Mouse (Mus musculus): Measurements from ENCODE around the gene Dek. TPM values are rescaled to one million over a fixed set of nuclear protein-coding genes. Genes with fewer than 3 reads are reported as not detected.
A peak's percentile ranks its signal among the peaks of the same experiment; 100 is the strongest.

Gene Dek
- 340 and 346 TPM in 2 replicates for polyA plus RNA-seq (2016; fragmentation: Nextera tagmentation; extraction: Ambion mirVana)

DNA sequence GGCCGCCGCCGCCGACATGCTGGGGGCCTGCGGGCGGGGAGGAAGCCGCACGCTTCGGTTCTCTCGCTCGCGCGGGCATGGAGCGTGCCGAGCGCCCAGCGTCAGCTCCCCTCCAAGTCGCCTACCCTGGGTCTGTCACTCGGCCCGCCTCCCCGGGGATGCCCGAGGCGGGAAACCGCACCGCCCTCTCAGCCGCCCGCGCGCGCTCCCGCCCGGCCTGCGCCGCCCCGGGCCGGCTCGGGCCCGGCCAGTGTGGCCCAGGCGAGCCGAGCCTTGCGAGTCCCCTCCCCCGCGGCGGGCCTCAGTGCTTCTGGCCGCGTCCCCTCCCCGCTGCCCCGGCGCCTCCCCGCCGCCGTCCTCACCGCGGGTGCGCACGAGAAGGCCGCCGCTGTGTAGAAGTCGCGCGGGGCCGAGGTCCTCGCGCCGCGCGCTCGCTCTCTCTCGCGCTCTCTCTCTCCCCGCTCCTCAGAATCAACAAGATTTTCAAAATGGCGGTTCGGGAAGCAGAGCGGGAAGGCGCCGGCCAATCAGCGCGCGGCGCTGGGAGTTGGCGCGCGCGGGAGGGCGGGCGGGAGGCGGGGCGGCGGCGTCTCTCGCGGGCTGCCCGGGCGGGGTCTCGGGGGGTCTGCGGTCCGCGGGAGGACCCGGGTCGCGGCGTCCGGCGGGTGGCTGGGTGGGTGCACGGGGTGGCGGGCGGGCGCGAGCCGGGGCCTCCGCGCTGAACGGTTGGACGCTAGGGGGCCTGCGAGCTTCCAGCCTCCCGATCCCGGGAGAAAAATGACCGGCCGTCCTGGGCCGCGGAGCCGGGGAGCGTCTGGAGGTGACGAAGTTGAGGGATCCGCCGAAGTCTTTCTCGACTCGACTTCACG is at the start of gene Dek:
Gene Dek, minus strand, starts transcription at position 491 of the 869 bp plus-strand sequence.
- under 1% methylated on average over 127 of the region's 129 CpGs for WGBS
- Histone ChIP-seq H3K4me1 (peaks cover 25% of the 10 kb centered on the region), H3K27ac (replicated peaks) (peak within 1 kb of the TSS; percentile 100), H3K36me3 (replicated peaks) (peaks cover 32% of the 10 kb centered on the region), H3K27me3 (replicated peaks; ENCODE audit: low read depth, poor library complexity, severe bottlenecking) (no peaks in the 10 kb centered on the region), H3K9me3 (no peaks in the 10 kb centered on the region), H3K4me3 (peak within 1 kb of the TSS; percentile 99)
- DNase-seq (ENCODE audit: low spot score) = peak; percentile 95

DNA sequence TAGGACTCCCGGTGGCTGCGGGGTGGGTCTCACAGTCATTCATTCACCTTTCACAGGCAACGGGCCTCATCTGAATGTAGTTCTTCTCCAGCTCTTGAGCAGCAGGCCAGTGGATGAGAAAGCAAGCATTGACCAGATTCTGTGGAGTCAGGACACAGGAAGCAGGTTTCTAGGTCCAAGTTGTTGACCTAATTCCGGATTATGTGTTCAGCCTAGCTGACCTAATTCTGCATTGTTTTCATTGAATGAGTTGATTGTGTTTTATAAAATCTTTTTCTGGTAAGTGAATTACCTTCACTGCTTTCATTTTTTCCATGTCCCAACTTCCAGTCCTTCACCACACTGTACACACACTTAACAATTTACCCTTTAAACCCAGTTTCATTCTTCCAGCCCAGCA is 48.9 kb upstream of the Dek start:
- Histone ChIP-seq H3K9me3 (no peaks in the 10 kb centered on the region), H3K27ac (replicated peaks) (no peak overlapping the region), H3K4me3 (no peak overlapping the region), H3K4me1 (peaks cover 32% of the 10 kb centered on the region), H3K36me3 (replicated peaks) (no peaks in the 10 kb centered on the region), H3K27me3 (replicated peaks; ENCODE audit: low read depth, poor library complexity, severe bottlenecking) (no peaks in the 10 kb centered on the region)
- no peak for DNase-seq (ENCODE audit: low spot score)
- WGBS = 77% methylated on average over 4 of the region's 4 CpGs

DNA sequence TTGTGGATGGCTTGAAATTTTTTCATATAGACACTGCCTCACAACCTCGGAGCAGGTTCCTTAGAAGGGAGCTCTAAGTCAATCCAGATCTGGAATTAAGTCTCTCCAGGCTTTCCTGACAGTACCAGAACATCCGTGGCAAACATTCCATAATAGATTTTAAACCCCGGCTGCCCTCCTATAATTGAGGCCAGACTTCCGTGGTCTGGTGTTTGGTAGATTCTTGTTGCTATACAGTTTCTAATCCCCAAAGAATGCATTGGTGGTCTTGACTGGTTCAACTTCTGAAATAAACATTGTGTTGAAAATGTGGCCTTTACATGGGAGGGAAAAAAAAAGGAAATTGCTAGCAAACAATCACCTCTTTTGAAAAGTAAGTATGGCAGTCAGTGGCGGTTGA is 47.2 kb upstream of the Dek start:
- WGBS = 48% methylated on average over 5 of the region's 5 CpGs
- Histone ChIP-seq H3K36me3 (replicated peaks) (no peaks in the 10 kb centered on the region), H3K4me1 (peaks cover 38% of the 10 kb centered on the region), H3K9me3 (no peaks in the 10 kb centered on the region), H3K27me3 (replicated peaks; ENCODE audit: low read depth, poor library complexity, severe bottlenecking) (no peaks in the 10 kb centered on the region), H3K27ac (replicated peaks) (no peak overlapping the region), H3K4me3 (no peak overlapping the region)
- peak; percentile 41 for DNase-seq (ENCODE audit: low spot score)

DNA sequence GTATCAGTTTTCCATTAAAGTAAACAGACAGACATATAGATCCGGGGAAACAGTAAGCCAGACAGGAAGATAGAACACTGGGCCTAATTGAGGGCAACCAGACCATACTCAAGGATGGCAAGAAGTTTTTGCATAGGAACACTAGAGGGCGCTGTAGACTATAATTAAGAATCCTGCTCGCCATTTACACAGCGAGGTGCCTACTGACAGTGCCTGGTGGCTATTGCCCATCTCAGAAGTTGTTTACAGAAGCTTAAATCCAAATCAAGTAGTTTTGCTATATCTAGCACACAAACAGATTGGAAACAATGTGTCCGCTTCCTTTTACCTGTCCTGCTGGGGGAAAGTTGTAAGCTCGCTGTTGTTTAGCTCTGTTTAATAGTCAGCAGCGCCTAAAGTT is 46.4 kb upstream of the Dek start:
- peaks cover 42% of the 10 kb centered on the region for H3K4me1 ChIP-seq

DNA sequence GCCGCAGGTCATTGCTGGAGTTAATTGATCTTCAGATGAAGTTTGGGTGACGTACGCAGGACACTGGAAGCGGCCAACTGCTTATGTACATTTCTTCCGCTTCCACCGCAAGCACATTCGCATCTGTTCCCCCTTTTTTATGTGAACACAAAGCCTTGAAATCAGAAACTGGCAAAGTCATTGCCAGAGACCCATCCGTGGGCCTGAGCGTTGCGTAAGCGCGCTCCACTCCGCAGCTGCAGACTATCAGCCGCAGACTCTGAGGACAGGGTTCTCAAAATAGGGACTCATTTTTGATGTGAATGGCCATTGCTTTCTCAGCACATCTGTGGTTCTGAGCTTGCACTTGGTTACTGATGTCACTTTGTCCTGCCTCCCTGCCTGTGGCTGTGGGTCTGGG is 45.1 kb upstream of the Dek start:
- Histone ChIP-seq H3K4me3 (no peak overlapping the region), H3K36me3 (replicated peaks) (no peaks in the 10 kb centered on the region), H3K27me3 (replicated peaks; ENCODE audit: low read depth, poor library complexity, severe bottlenecking) (no peaks in the 10 kb centered on the region), H3K27ac (replicated peaks) (no peak overlapping the region), H3K9me3 (no peaks in the 10 kb centered on the region), H3K4me1 (peaks cover 37% of the 10 kb centered on the region)
- 92% methylated on average over 14 of the region's 14 CpGs for WGBS
- no peak for DNase-seq (ENCODE audit: low spot score)

More for the DNA sequence above, 46.4 kb upstream of the Dek start:
- WGBS = 36% methylated on average over 7 of the region's 7 CpGs
- peak; percentile 46 for DNase-seq (ENCODE audit: low spot score)
- H3K36me3 ChIP-seq (replicated peaks) = no peaks in the 10 kb centered on the region
- H3K27me3 ChIP-seq (replicated peaks; ENCODE audit: low read depth, poor library complexity, severe bottlenecking) = no peaks in the 10 kb centered on the region
- no peak overlapping the region for H3K27ac ChIP-seq (replicated peaks)
- no peak overlapping the region for H3K4me3 ChIP-seq
- no peaks in the 10 kb centered on the region for H3K9me3 ChIP-seq

DNA sequence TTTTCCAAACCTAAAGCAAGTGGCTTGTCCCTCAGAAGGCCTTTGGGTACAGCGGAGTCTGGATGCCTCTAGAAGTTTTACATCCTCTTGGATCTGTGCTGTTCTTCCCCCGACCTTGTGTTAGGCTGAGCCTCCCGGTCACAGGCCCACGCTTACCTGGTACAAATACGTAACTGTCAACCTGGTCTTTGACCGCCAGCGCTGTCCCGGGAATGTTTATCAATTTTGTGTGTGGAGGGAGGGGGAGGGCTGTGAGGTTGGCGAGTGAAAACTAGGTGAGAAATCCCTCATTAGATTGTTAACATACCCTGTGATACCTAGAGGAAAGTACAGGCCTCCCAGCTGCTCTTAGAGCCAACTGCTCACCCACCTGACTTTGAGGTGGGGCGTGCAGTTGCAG is 44.0 kb upstream of the Dek start:
- H3K27ac ChIP-seq (replicated peaks) = no peak overlapping the region
- no peaks in the 10 kb centered on the region for H3K9me3 ChIP-seq
- peaks cover 41% of the 10 kb centered on the region for H3K4me1 ChIP-seq
- H3K36me3 ChIP-seq (replicated peaks) = no peaks in the 10 kb centered on the region
- no peak for DNase-seq (ENCODE audit: low spot score)
- WGBS = 92% methylated on average over 10 of the region's 10 CpGs
- H3K27me3 ChIP-seq (replicated peaks; ENCODE audit: low read depth, poor library complexity, severe bottlenecking) = no peaks in the 10 kb centered on the region
- no peak overlapping the region for H3K4me3 ChIP-seq

DNA sequence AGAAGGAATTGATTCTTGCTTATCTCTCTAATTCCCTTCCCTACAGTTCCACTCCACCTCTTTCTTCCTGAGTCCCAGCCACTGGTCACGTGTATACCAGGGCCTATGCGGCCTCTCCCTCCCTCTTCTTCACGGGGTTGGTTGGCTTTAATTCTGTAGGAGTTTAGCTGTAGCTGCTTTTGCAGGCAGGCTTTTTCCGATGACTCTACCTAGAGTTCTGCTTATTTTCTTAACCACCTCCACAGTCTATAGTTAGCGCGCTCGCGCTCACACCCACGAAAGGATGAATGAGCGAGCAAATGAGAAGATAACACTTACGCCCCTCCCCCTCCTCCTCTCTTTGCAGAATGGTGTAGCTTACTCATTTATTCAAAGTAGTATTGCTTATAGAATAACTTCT is 42.6 kb upstream of the Dek start:
- Histone ChIP-seq H3K4me1 (peaks cover 29% of the 10 kb centered on the region), H3K27ac (replicated peaks) (no peak overlapping the region), H3K4me3 (no peak overlapping the region), H3K27me3 (replicated peaks; ENCODE audit: low read depth, poor library complexity, severe bottlenecking) (no peaks in the 10 kb centered on the region), H3K9me3 (no peaks in the 10 kb centered on the region), H3K36me3 (replicated peaks) (no peaks in the 10 kb centered on the region)
- DNase-seq (ENCODE audit: low spot score) = no peak
- 67% methylated on average over 11 of the region's 11 CpGs for WGBS

DNA sequence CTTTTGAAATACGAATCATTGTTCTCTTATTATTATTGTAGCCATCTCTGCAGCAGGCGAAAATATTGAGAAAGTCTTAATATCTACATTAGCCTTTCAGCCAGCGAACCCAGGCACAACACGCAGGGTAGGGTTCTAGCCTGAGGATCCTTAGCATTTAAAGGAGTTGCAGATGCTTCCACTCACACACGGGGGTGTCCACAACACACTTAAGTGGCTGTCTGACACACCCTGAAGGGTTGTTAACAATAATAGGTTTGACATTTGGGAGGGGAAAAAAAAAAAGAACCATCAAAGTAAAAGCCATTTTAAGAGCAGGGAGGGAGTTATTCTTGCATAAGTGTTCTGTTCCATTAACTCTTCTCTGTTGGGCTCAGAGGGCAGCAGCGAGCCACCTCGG is 40.4 kb upstream of the Dek start:
- no peaks in the 10 kb centered on the region for H3K27me3 ChIP-seq (replicated peaks; ENCODE audit: low read depth, poor library complexity, severe bottlenecking)
- WGBS = 73% methylated on average over 7 of the region's 7 CpGs
- H3K9me3 ChIP-seq = no peaks in the 10 kb centered on the region
- no peak overlapping the region for H3K4me3 ChIP-seq
- DNase-seq (ENCODE audit: low spot score) = no peak
- no peaks in the 10 kb centered on the region for H3K36me3 ChIP-seq (replicated peaks)
- no peak overlapping the region for H3K27ac ChIP-seq (replicated peaks)
- peaks cover 18% of the 10 kb centered on the region for H3K4me1 ChIP-seq

DNA sequence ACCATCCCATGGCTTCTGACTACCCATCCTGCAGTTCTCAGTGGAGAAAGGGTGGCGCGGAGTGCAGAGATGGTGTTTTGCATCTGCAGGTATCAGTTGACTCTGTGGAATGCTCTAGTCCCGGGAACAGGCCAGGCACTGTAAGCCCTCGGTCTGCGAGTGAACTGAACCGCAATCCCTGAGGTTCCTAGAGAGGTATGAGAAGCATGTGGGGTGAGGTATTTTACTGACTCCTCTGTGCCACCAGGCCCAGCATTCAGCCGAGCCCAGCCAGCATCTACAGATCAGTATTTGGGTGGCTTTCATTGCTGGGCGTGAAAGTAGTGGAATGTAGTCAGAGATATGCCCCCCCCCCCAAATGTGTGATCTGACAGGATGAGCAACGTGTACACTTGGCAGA is 39.9 kb upstream of the Dek start:
- no peak for DNase-seq (ENCODE audit: low spot score)

DNA sequence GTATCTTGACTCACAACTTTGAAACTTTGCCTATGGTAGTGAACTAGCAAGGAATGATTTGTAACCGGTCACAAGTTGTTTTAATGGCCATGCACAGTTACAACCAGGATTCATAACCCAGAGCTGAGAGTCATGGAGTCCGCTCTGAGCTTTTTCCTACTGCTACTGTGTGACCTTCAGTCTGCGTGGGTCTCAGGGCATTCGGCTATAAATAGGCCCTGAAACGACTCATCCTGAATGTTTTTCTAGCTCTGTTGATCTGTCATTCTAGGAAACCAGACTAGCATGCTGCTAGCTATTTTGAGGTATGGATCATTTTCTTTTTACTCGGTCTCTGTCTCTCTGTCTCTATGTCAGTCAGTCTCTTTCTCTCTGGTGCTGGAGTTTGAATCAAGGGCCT is 36.8 kb upstream of the Dek start:
- H3K27me3 ChIP-seq (replicated peaks; ENCODE audit: low read depth, poor library complexity, severe bottlenecking) = no peaks in the 10 kb centered on the region
- H3K4me3 ChIP-seq = no peak overlapping the region
- peaks cover 8% of the 10 kb centered on the region for H3K4me1 ChIP-seq
- WGBS = 76% methylated on average over 6 of the region's 6 CpGs
- no peak for DNase-seq (ENCODE audit: low spot score)
- peaks cover 5% of the 10 kb centered on the region; the same call in 1 of the 2 replicates for H3K9me3 ChIP-seq
- H3K27ac ChIP-seq (replicated peaks) = no peak overlapping the region
- H3K36me3 ChIP-seq (replicated peaks) = no peaks in the 10 kb centered on the region

More for the DNA sequence above, 39.9 kb upstream of the Dek start:
- WGBS = 63% methylated on average over 9 of the region's 9 CpGs
- Histone ChIP-seq H3K27me3 (replicated peaks; ENCODE audit: low read depth, poor library complexity, severe bottlenecking) (no peaks in the 10 kb centered on the region), H3K36me3 (replicated peaks) (no peaks in the 10 kb centered on the region), H3K4me1 (peaks cover 18% of the 10 kb centered on the region), H3K4me3 (no peak overlapping the region), H3K27ac (replicated peaks) (no peak overlapping the region), H3K9me3 (no peaks in the 10 kb centered on the region)

DNA sequence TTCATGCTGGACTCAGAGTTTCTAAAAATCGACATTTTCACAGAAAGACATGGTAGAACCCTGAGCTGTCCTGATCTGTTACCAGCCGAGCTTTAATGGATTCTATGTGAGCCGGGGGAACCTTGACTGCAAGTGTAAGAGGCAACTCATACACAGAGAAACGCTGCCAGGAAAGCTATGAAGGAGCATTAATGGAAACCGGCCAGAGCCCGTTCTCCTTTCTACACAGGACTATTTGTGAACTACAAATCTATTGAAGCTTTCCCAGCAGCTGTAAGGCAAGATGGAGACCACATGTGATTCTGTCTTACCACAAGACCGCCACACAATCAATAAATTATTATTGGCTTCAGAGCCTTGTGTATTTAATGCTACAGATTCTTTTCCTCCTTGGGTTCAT is 29.7 kb upstream of the Dek start:
- 93% methylated on average over 7 of the region's 7 CpGs for whole genome bisulfite sequencing

DNA sequence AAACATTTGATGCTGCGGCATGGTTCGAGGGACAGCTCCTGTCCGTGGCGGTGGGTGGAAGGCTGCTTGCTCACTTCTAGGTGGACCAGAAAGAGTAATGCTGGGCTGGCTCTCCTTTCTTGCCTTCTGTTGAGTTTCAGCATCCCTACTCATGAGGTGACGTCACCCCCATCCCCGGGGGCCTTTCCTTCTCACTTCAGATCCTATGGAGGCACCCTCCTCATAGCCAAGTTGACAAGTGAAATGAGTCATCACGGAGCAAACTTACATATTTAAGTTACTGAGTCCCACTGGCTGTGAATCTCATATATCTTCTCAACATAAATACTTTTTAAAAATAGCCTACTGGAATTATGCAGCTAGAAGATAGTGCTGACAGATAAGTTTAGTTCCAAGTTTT is 28.8 kb upstream of the Dek start:
- no peak overlapping the region for H3K4me3 ChIP-seq
- no peaks in the 10 kb centered on the region for H3K4me1 ChIP-seq
- whole genome bisulfite sequencing = 95% methylated on average over 7 of the region's 7 CpGs
- H3K9me3 ChIP-seq = peaks cover 5% of the 10 kb centered on the region; the same call in 1 of the 2 replicates
- no peak overlapping the region for H3K27ac ChIP-seq (replicated peaks)
- DNase-seq (ENCODE audit: low spot score) = no peak
- H3K27me3 ChIP-seq (replicated peaks; ENCODE audit: low read depth, poor library complexity, severe bottlenecking) = no peaks in the 10 kb centered on the region
- no peaks in the 10 kb centered on the region for H3K36me3 ChIP-seq (replicated peaks)

More for the DNA sequence above, 29.7 kb upstream of the Dek start:
- Histone ChIP-seq H3K27me3 (replicated peaks; ENCODE audit: low read depth, poor library complexity, severe bottlenecking) (no peaks in the 10 kb centered on the region), H3K36me3 (replicated peaks) (no peaks in the 10 kb centered on the region), H3K4me1 (no peaks in the 10 kb centered on the region), H3K27ac (replicated peaks) (no peak overlapping the region), H3K4me3 (no peak overlapping the region), H3K9me3 (peaks cover 5% of the 10 kb centered on the region; the same call in 1 of the 2 replicates)
- no peak for DNase-seq (ENCODE audit: low spot score)

DNA sequence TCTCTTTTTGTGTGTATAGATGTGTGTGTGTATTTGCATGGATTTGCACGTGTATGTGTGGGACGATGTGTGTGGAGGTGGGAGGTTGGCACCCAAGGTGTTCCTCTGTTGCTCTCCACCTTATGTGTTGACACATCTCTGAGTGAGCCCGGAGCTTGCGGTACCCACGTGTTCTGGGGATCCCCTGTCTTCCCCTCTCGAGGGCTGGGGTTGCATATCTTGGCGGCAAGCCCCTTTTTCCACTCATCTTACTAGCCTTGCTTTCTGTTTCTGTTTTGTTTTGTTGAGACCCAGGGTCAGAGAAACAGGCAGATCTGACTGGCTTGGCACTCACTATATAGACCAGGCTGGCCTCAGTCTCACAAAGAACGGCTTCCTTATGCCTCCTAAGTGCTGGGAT is 27.1 kb upstream of the Dek start:
- 0 out of 2 replicates have a peak, but pooled peaks cover 3% of the 10 kb centered on the region for H3K4me1 ChIP-seq
- no peaks in the 10 kb centered on the region for H3K27me3 ChIP-seq (replicated peaks; ENCODE audit: low read depth, poor library complexity, severe bottlenecking)
- WGBS = 88% methylated on average over 8 of the region's 8 CpGs
- no peak overlapping the region for H3K4me3 ChIP-seq
- no peak overlapping the region for H3K27ac ChIP-seq (replicated peaks)
- H3K9me3 ChIP-seq = no peaks in the 10 kb centered on the region
- DNase-seq (ENCODE audit: low spot score) = no peak
- no peaks in the 10 kb centered on the region for H3K36me3 ChIP-seq (replicated peaks)

All from embryonic facial prominence, embryonic 10.5 days (tissue).